Mouse (Mus musculus): ENCODE data around the gene Klhl29. TPM values are rescaled to one million over a fixed set of nuclear protein-coding genes. Genes with fewer than 3 reads are reported as not detected.

Klhl29 gene
- polyA plus RNA-seq, 1 experiment, result not detected

DNA sequence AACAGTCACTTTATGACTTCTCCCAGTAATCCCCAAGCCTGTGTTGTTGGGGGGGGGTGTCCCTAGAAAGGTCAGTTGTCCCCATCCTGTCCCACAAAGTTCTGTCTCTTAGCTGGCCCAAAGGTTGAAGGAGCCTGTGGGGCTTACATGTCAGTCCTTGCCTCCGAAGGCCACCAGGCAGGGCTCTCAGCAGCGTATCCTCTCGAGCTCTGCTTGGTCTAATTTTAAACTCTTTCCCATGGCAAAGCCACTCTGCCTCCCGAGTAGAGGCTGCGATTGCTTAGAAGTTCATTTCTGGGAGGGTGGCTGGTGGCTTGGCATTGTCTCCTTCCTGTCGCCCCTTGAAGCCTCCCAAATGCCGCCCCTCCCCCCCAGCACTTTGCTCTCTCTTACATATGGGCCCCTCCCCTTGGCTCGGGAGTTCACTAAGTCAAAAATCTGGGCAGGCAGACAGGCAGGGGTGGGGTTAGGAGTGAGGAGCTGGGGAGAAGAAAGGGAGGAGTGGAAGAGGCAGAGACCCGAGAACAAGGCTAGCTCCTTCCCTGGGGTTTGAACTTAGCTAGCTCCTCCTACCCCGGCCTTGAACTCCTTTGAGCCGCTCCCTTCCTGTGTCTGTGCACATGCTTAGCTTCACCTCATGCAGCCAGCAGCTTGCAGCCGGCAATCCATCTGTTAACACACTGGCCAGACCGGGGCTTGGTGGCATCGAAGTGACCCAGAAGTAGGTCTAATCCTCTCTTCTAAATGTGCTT, 183.7 kb downstream of the Klhl29 start:
- Histone ChIP-seq H3K27ac (ENCODE audit: insufficient read depth, low read depth, low read length) (no peak overlapping the region), H3K4me1 (ENCODE audit: control insufficient read depth, insufficient read depth, low read length) (no peaks in the 10 kb centered on the region), H3K4me3 (ENCODE audit: insufficient read depth, low read length) (no peak overlapping the region)
- TF ChIP-seq CTCF (IDR thresholded peaks at IDR 0.05; ENCODE audit: low read depth, low read length) (no peak), POLR2A (IDR thresholded peaks at IDR 0.05; ENCODE audit: borderline replicate concordance, low read depth, low read length) (no peak)

- Histone ChIP-seq H3K4me3 (ENCODE audit: insufficient read depth, low read length) (no peak overlapping the region), H3K27ac (ENCODE audit: insufficient read depth, low read depth, low read length) (no peak overlapping the region), H3K4me1 (ENCODE audit: control insufficient read depth, insufficient read depth, low read length) (no peaks in the 10 kb centered on the region)
- TF ChIP-seq CTCF (IDR thresholded peaks at IDR 0.05; ENCODE audit: low read depth, low read length) (no peak), POLR2A (IDR thresholded peaks at IDR 0.05; ENCODE audit: borderline replicate concordance, low read depth, low read length) (no peak)
These were observed 184.3 kb downstream of the Klhl29 start for GRCm38 (mm10) chr12:5191206-5191605.

- H3K27ac ChIP-seq (ENCODE audit: insufficient read depth, low read depth, low read length), result no peak overlapping the region
- H3K4me3 ChIP-seq (ENCODE audit: insufficient read depth, low read length), result no peak overlapping the region
- no peak for TF ChIP-seq CTCF (IDR thresholded peaks at IDR 0.05; ENCODE audit: low read depth, low read length)
- TF ChIP-seq POLR2A (IDR thresholded peaks at IDR 0.05; ENCODE audit: borderline replicate concordance, low read depth, low read length), result no peak
- H3K4me1 ChIP-seq (ENCODE audit: control insufficient read depth, insufficient read depth, low read length), result no peaks in the 10 kb centered on the region
These were observed 185.9 kb downstream of the Klhl29 start for GRCm38 (mm10) chr12:5189446-5190150.

DNA sequence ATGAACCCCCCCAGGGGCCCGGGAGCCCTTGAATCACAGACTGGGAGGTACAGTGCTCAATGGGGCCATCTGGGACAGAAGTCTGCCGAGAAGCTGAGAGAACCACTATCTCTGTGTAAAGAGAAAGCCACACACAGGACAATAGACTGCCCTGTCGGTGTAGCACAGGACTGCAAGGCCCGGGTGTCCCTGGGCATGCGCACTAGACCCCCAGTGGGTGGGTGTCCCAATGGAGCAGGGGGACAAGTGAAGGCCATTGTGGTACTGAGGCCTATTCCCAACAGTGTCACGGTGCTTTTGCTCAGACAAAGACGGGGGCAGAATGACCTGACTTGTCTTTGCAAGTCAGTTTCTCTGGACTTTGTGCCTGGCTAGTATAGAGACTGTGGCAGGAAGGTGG, 186.6 kb downstream of the Klhl29 start:
- no peaks in the 10 kb centered on the region for H3K4me1 ChIP-seq (ENCODE audit: control insufficient read depth, insufficient read depth, low read length)
- H3K27ac ChIP-seq (ENCODE audit: insufficient read depth, low read depth, low read length), result no peak overlapping the region
- TF ChIP-seq CTCF (IDR thresholded peaks at IDR 0.05; ENCODE audit: low read depth, low read length) (no peak), POLR2A (IDR thresholded peaks at IDR 0.05; ENCODE audit: borderline replicate concordance, low read depth, low read length) (no peak)
- H3K4me3 ChIP-seq (ENCODE audit: insufficient read depth, low read length), result no peak overlapping the region

- TF ChIP-seq CTCF (IDR thresholded peaks at IDR 0.05; ENCODE audit: low read depth, low read length) (no peak), POLR2A (IDR thresholded peaks at IDR 0.05; ENCODE audit: borderline replicate concordance, low read depth, low read length) (no peak)
- Histone ChIP-seq H3K4me3 (ENCODE audit: insufficient read depth, low read length) (no peak overlapping the region), H3K27ac (ENCODE audit: insufficient read depth, low read depth, low read length) (no peak overlapping the region), H3K4me1 (ENCODE audit: control insufficient read depth, insufficient read depth, low read length) (no peaks in the 10 kb centered on the region)
These were observed 187.6 kb downstream of the Klhl29 start for GRCm38 (mm10) chr12:5187773-5188333.

- no peak for TF ChIP-seq POLR2A (IDR thresholded peaks at IDR 0.05; ENCODE audit: borderline replicate concordance, low read depth, low read length)
- TF ChIP-seq CTCF (IDR thresholded peaks at IDR 0.05; ENCODE audit: low read depth, low read length), result no peak
- H3K27ac ChIP-seq (ENCODE audit: insufficient read depth, low read depth, low read length), result no peak overlapping the region
- no peaks in the 10 kb centered on the region for H3K4me1 ChIP-seq (ENCODE audit: control insufficient read depth, insufficient read depth, low read length)
- no peak overlapping the region for H3K4me3 ChIP-seq (ENCODE audit: insufficient read depth, low read length)
These were observed 188.8 kb downstream of the Klhl29 start for GRCm38 (mm10) chr12:5186645-5187044.

- Histone ChIP-seq H3K27ac (ENCODE audit: insufficient read depth, low read depth, low read length) (no peak overlapping the region), H3K4me1 (ENCODE audit: control insufficient read depth, insufficient read depth, low read length) (no peaks in the 10 kb centered on the region), H3K4me3 (ENCODE audit: insufficient read depth, low read length) (no peak overlapping the region)
- TF ChIP-seq POLR2A (IDR thresholded peaks at IDR 0.05; ENCODE audit: borderline replicate concordance, low read depth, low read length) (no peak), CTCF (IDR thresholded peaks at IDR 0.05; ENCODE audit: low read depth, low read length) (no peak)
These were observed 189.9 kb downstream of the Klhl29 start for GRCm38 (mm10) chr12:5185603-5186002.

DNA sequence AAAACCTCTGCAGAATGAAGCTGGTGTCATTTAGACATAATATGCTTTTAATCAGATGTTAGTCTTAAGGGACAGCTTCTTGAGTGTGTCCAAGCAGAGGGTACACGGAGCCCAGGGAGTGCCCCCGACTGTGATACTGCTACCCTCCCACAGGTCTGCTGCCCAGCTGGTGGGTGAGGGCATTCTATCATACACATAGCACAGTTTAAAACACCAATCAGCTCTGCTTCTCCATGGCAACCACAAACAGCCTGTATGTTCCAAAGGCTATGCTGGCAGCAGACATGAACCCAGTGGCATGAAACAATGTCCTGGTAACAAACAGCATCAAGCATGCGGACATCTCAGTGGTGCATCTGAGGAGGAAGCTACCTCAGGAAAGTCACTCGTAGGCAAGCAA, 192.9 kb downstream of the Klhl29 start:
- no peak overlapping the region for H3K27ac ChIP-seq (ENCODE audit: insufficient read depth, low read depth, low read length)
- TF ChIP-seq POLR2A (IDR thresholded peaks at IDR 0.05; ENCODE audit: borderline replicate concordance, low read depth, low read length) (no peak), CTCF (IDR thresholded peaks at IDR 0.05; ENCODE audit: low read depth, low read length) (no peak)
- H3K4me1 ChIP-seq (ENCODE audit: control insufficient read depth, insufficient read depth, low read length), result no peaks in the 10 kb centered on the region
- no peak overlapping the region for H3K4me3 ChIP-seq (ENCODE audit: insufficient read depth, low read length)

DNA sequence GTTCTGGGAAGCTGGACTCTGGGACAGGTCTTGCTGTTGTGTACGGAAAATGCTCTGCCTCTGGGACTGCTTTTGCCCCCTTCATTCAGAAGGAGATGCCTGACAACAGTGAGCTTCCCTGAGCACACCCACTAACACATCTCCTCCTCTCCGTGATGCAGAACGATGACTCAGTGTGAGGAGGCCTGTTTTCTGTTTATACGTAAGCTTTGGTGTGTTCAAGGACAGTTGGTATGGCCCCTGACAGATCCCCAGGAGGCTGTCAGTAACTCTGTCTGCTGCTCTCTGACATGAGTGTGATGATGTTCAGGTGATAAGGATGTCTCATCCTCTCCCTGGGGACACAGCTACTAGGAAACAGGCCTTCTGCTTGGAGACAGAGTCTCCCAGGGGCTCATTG, 193.3 kb downstream of the Klhl29 start:
- Histone ChIP-seq H3K4me3 (ENCODE audit: insufficient read depth, low read length) (no peak overlapping the region), H3K27ac (ENCODE audit: insufficient read depth, low read depth, low read length) (no peak overlapping the region), H3K4me1 (ENCODE audit: control insufficient read depth, insufficient read depth, low read length) (no peaks in the 10 kb centered on the region)
- TF ChIP-seq CTCF (IDR thresholded peaks at IDR 0.05; ENCODE audit: low read depth, low read length) (no peak), POLR2A (IDR thresholded peaks at IDR 0.05; ENCODE audit: borderline replicate concordance, low read depth, low read length) (no peak)
